Mouse (Mus musculus) kidney, embryonic 15.5 days (tissue): ENCODE measurements around the gene Gzmk. TPM values are rescaled to one million over a fixed set of nuclear protein-coding genes. Genes with fewer than 3 reads are reported as not detected.

ENCODE experiments used
- ATAC-seq: fragments of 200-750 bp; cut with Nextera tagmentation; replicated peaks from 2 replicates; pipeline ENCODE4 v1.8.0; 2017; ENCODE audit warnings: moderate TSS enrichment; ENCODE audit not compliant: low FRiP score
- H3K27ac ChIP-seq: fragments of 300-500 bp; sonication (generic); 2 replicates; pipeline ENCODE4 v1.5.1; 2015; ENCODE audit warnings: mild to moderate bottlenecking, inconsistent platforms
- H3K27me3 ChIP-seq: fragments of 300-500 bp; sonication (generic); 2 replicates; pipeline ENCODE4 v1.6.1; 2015; ENCODE audit warnings: inconsistent platforms
- H3K36me3 ChIP-seq: fragments of 300-500 bp; sonication (generic); 2 replicates; pipeline ENCODE4 v1.6.1; 2015; ENCODE audit warnings: inconsistent platforms
- H3K4me1 ChIP-seq: fragments of 300-500 bp; sonication (generic); 2 replicates; pipeline ENCODE4 v1.6.1; 2015; ENCODE audit warnings: inconsistent platforms
- H3K4me2 ChIP-seq: fragments of 300-500 bp; sonication (generic); 2 replicates; pipeline ENCODE4 v1.6.1; 2015; ENCODE audit warnings: moderate library complexity, mild to moderate bottlenecking, inconsistent platforms
- H3K4me3 ChIP-seq: fragments of 300-500 bp; sonication (generic); replicated peaks from 2 replicates; pipeline ENCODE4 v1.5.1; 2015; ENCODE audit warnings: mild to moderate bottlenecking, inconsistent platforms
- H3K9ac ChIP-seq: fragments of 300-500 bp; sonication (generic); 2 replicates; pipeline ENCODE4 v1.6.1; 2015; ENCODE audit warnings: mild to moderate bottlenecking, inconsistent platforms
- H3K9me3 ChIP-seq: fragments of 300-500 bp; sonication (generic); replicated peaks from 2 replicates; pipeline ENCODE4 v1.6.1; 2016; ENCODE audit warnings: inconsistent platforms
- WGBS: fragments of 180-500 bp; shearing (Covaris S2); methylation state at CpG from one replicate; pipeline ENCODE4 v1.1.7; 2015; ENCODE audit warnings: mixed read lengths; 5-methylcytosine and 5-hydroxymethylcytosine counted together
- polyA plus RNA-seq: library from polyadenylated mRNA; unstranded; fragments of >200 nt; fragmentation: Nextera tagmentation; extraction: Ambion mirVana; gene quantifications from 2 replicates; pipeline ENCODE4 v1.2.1, GENCODE M21; 2015

Gzmk gene
- polyA plus RNA-seq, 1 experiment from 2014 or later, result not detected

- 93% methylated on average over 1 of the region's 1 CpGs for WGBS
- no peak for ATAC-seq
- Histone ChIP-seq H3K4me2 (no peak overlapping the region), H3K4me1 (no peaks in the 10 kb centered on the region), H3K27me3 (no peaks in the 10 kb centered on the region), H3K4me3 (no peak overlapping the region), H3K9ac (no peak overlapping the region), H3K9me3 (no peaks in the 10 kb centered on the region), H3K27ac (no peak overlapping the region), H3K36me3 (no peaks in the 10 kb centered on the region)
These were observed 86.1 kb downstream of the Gzmk start for GRCm38 (mm10) chr13:113139597-113139996.

- no peaks in the 10 kb centered on the region for H3K4me1 ChIP-seq
- H3K4me3 ChIP-seq, result no peak overlapping the region
- ATAC-seq, result no peak
- H3K27ac ChIP-seq, result no peak overlapping the region
- no peaks in the 10 kb centered on the region for H3K36me3 ChIP-seq
- H3K4me2 ChIP-seq, result no peak overlapping the region
- WGBS, result 87% methylated on average over 1 of the region's 1 CpGs
- H3K27me3 ChIP-seq, result no peaks in the 10 kb centered on the region
- no peaks in the 10 kb centered on the region for H3K9me3 ChIP-seq
- H3K9ac ChIP-seq, result no peak overlapping the region
These were observed 95.7 kb downstream of the Gzmk start for GRCm38 (mm10) chr13:113129974-113130373.

Other genes with a start within 250 kb of the Gzmk start
- gene Ccno, start 238.1 kb downstream of the Gzmk start, polyA plus RNA-seq, result 0.49 and 0.61 TPM in 2 replicates
- not detected in 2 replicates for gene Mcidas, start 232.1 kb downstream of the Gzmk start, polyA plus RNA-seq
- not detected in 2 replicates for gene Cdc20b, start 190.8 kb downstream of the Gzmk start, polyA plus RNA-seq
- 161 TPM in 2 replicates for gene Gpx8, start 179.5 kb downstream of the Gzmk start, polyA plus RNA-seq
- not detected in 2 replicates for gene Gzma, start 124.9 kb downstream of the Gzmk start, polyA plus RNA-seq
- gene Esm1, start 16.2 kb downstream of the Gzmk start, polyA plus RNA-seq, result 7.9 and 8.1 TPM in 2 replicates
- gene BC067074, start 67.3 kb upstream of the Gzmk start, polyA plus RNA-seq, result 5.2 and 5.7 TPM in 2 replicates